Mouse (Mus musculus) MEL (cell line): Measurements from ENCODE around the gene Dhodh.

Experiments
- CTCF ChIP-seq, 3 experiments: IDR thresholded peaks in 2 of 3; conservative IDR thresholded peaks in 1 of 3; 2 replicates each; pipeline ENCODE4 v1.5.1; 2011 to 2012; ENCODE audit warnings: low read length in 3 of 3, low read depth in 2 of 3, mild to moderate bottlenecking in 2 of 3, improper control_type of control experiment in 1 of 3, inconsistent platforms in 1 of 3, mixed read lengths in 1 of 3, moderate library complexity in 1 of 3; ENCODE audit not compliant: control insufficient read depth in 1 of 3, insufficient read depth in 1 of 3, poor library complexity in 1 of 3, severe bottlenecking in 1 of 3
- GATA1 ChIP-seq: IDR thresholded peaks from 2 replicates; pipeline ENCODE4 v1.6.1; 2011; ENCODE audit warnings: low read depth, low read length, improper control_type of control experiment
- JUND ChIP-seq: IDR thresholded peaks from 2 replicates; pipeline ENCODE4 v1.6.1; 2011; ENCODE audit warnings: low read depth, mild to moderate bottlenecking, improper control_type of control experiment, low read length
- MAX ChIP-seq: IDR thresholded peaks from 2 replicates; pipeline ENCODE4 v1.6.1; 2011; ENCODE audit warnings: low read length, improper control_type of control experiment
- MEF2A ChIP-seq: IDR thresholded peaks from 2 replicates; pipeline ENCODE4 v1.6.1; 2014; ENCODE audit warnings: low read depth, mild to moderate bottlenecking, inconsistent platforms, low read length, improper control_type of control experiment; ENCODE audit not compliant: poor library complexity, insufficient replicate concordance, severe bottlenecking; ENCODE audit errors: extremely low read depth
- MYC ChIP-seq: IDR thresholded peaks from 2 replicates; pipeline ENCODE4 v1.6.1; 2011; ENCODE audit warnings: low read depth, mild to moderate bottlenecking, low read length, improper control_type of control experiment, moderate library complexity
- POLR2A ChIP-seq, 2 experiments: IDR thresholded peaks; 2 replicates each; pipeline ENCODE4 v1.6.1; 2011 to 2012; ENCODE audit warnings: low read length in 2 of 2, mild to moderate bottlenecking in 2 of 2, control low read depth in 1 of 2, improper control_type of control experiment in 1 of 2, low read depth in 1 of 2, moderate library complexity in 1 of 2; ENCODE audit not compliant: control insufficient read depth in 1 of 2, insufficient read depth in 1 of 2, poor library complexity in 1 of 2
- TCF12 ChIP-seq: IDR thresholded peaks from 2 replicates; pipeline ENCODE4 v1.6.1; 2014; ENCODE audit warnings: low read depth, mild to moderate bottlenecking, inconsistent platforms, low read length, improper control_type of control experiment, moderate library complexity
- UBTF ChIP-seq: IDR thresholded peaks from 2 replicates; pipeline ENCODE4 v1.6.1; 2012; ENCODE audit warnings: low read depth, mild to moderate bottlenecking, inconsistent platforms, low read length, improper control_type of control experiment, moderate library complexity, borderline replicate concordance; ENCODE audit not compliant: insufficient read depth

DNA sequence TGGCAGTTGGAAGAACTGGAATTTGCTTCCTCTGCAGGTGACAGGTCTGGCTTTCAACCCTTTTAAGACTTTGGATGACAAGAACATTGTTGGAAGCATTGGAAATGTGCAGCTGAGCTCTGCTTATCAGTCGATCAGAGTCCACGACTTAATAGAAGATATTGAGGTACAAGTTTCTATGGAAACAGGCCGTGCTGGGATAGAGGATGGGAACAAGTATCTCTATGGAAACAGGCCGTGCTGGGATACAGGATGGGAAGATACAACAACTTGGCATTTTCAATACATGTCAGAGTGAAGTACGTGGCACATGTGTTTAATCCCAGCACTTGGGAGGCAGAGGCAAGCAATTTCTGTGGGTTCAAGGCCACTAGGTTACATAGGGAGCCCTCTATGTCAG is 24.0 kb upstream of the Dhodh start:
- TF ChIP-seq MEF2A (no peak), POLR2A (IDR thresholded peaks at IDR 0.05; ENCODE audit: control insufficient read depth in 1 of 2, insufficient read depth in 1 of 2, low read depth in 1 of 2, low read length in 2 of 2, poor library complexity in 1 of 2) (no peak), MYC (no peak), GATA1 (no peak), CTCF (IDR thresholded peaks at IDR 0.05 in 2 of 3, conservative IDR thresholded peaks at IDR 0.05 in 1 of 3; ENCODE audit: control insufficient read depth in 1 of 3, insufficient read depth in 1 of 3, low read depth in 2 of 3, low read length in 3 of 3, poor library complexity in 1 of 3, severe bottlenecking in 1 of 3) (no peak), JUND (no peak), TCF12 (no peak), UBTF (no peak), MAX (no peak)
